Mouse (Mus musculus) liver, embryonic 14.5 days (tissue): ENCODE measurements around the gene Spata32. TPM values are rescaled to one million over a fixed set of nuclear protein-coding genes. Genes with fewer than 3 reads are reported as not detected.

Source experiments
- ATAC-seq: fragments of 200-750 bp; cut with Nextera tagmentation; 2 replicates; pipeline ENCODE4 v1.8.0; 2017; ENCODE audit warnings: moderate number of reproducible peaks, mild to moderate bottlenecking, moderate library complexity; ENCODE audit not compliant: insufficient read depth
- DNase-seq, 3 experiments: peaks; one replicate each; pipeline ENCODE4 v3.0.0-alpha.2; 2012 to 2013; ENCODE audit warnings: low read depth in 3 of 3, low spot score in 3 of 3
- H3K27ac ChIP-seq: fragments of 300-500 bp; sonication (generic); 2 replicates; pipeline ENCODE4 v1.5.1; 2014; ENCODE audit warnings: moderate library complexity, mild to moderate bottlenecking, control low read depth, inconsistent platforms
- H3K27me3 ChIP-seq: fragments of 300-500 bp; sonication (generic); 2 replicates; pipeline ENCODE4 v1.6.1; 2014; ENCODE audit warnings: mild to moderate bottlenecking, low read length, moderate library complexity; ENCODE audit not compliant: control insufficient read depth, insufficient read depth
- H3K36me3 ChIP-seq: fragments of 300-500 bp; sonication (generic); replicated peaks from 2 replicates; pipeline ENCODE4 v1.6.1; 2014; ENCODE audit warnings: low read depth; ENCODE audit not compliant: control insufficient read depth, insufficient read depth
- H3K4me1 ChIP-seq, 2 experiments: fragments of 200-500 bp in 1 of 2; fragments of 300-500 bp in 1 of 2; sonication (generic) in 1 of 2; replicated peaks; 2 replicates each; pipeline ENCODE4 v1.6.1; 2012 to 2014; ENCODE audit warnings: antibody characterized with exemption in 1 of 2, inconsistent platforms in 1 of 2, low read length in 1 of 2; ENCODE audit not compliant: control insufficient read depth in 2 of 2, insufficient read depth in 2 of 2
- H3K4me2 ChIP-seq: fragments of 300-500 bp; sonication (generic); 2 replicates; pipeline ENCODE4 v1.6.1; 2014; ENCODE audit warnings: low read depth, mild to moderate bottlenecking, control low read depth, moderate library complexity
- H3K4me3 ChIP-seq, 2 experiments: fragments of 200-500 bp in 1 of 2; fragments of 300-500 bp in 1 of 2; sonication (generic) in 1 of 2; 2 replicates each; pipeline ENCODE4 v1.5.1; 2012 to 2014; ENCODE audit warnings: low read depth in 2 of 2, low read length in 2 of 2, mild to moderate bottlenecking in 2 of 2, control low read depth in 1 of 2, inconsistent platforms in 1 of 2, moderate library complexity in 1 of 2; ENCODE audit not compliant: insufficient read depth in 1 of 2
- H3K9ac ChIP-seq: fragments of 300-500 bp; sonication (generic); replicated peaks from 2 replicates; pipeline ENCODE4 v1.6.1; 2014; ENCODE audit warnings: mild to moderate bottlenecking, control low read depth, moderate library complexity
- H3K9me3 ChIP-seq: fragments of 300-500 bp; sonication (generic); 2 replicates; pipeline ENCODE4 v1.6.1; 2016; ENCODE audit warnings: low read length, mixed read lengths; ENCODE audit not compliant: control insufficient read depth
- CTCF ChIP-seq: IDR thresholded peaks from 2 replicates; pipeline ENCODE4 v1.5.1; 2016; ENCODE audit warnings: antibody characterized with exemption, low read depth, control low read depth
- EP300 ChIP-seq: IDR thresholded peaks from 2 replicates; pipeline ENCODE4 v1.6.1; 2016; ENCODE audit warnings: antibody characterized with exemption, low read depth
- WGBS: fragments of 180-500 bp; shearing (Covaris S2); extraction: QIAGEN DNeasy Blood & Tissue Kit; methylation state at CpG from one replicate; pipeline ENCODE4 v1.1.7; 2014; ENCODE audit not compliant: insufficient replicate concordance; 5-methylcytosine and 5-hydroxymethylcytosine counted together
- polyA plus RNA-seq, 2 experiments: library from polyadenylated mRNA; depleted of rRNA in 1 of 2; stranded (reverse) in 1 of 2; unstranded in 1 of 2; fragments of >200 nt; fragmentation: Nextera tagmentation in 1 of 2; extraction: Ambion mirVana in 1 of 2; gene quantifications; 2 replicates each; pipeline versions ENCODE4 v1.2.1 to v1.2.3; 2012 to 2014

The Spata32 gene
- polyA plus RNA-seq, 2 experiments = not detected

GRCm38 (mm10) chr11:103265211-103265610 lies 47.0 kb upstream of the Spata32 start:
- DNase-seq = no peak
- Histone ChIP-seq H3K4me1 (peaks cover 6 to 12% of the 10 kb centered on the region in 2 experiments), H3K27ac (no peak overlapping the region), H3K4me2 (no peak overlapping the region), H3K9me3 (no peaks in the 10 kb centered on the region), H3K27me3 (no peaks in the 10 kb centered on the region), H3K4me3 (no peak overlapping the region), H3K9ac (no peak overlapping the region), H3K36me3 (no peaks in the 10 kb centered on the region)
- no peak for ATAC-seq
- WGBS = 37% methylated on average over 7 of the region's 7 CpGs
- no peak for TF ChIP-seq CTCF
- no peak for TF ChIP-seq EP300

DNA sequence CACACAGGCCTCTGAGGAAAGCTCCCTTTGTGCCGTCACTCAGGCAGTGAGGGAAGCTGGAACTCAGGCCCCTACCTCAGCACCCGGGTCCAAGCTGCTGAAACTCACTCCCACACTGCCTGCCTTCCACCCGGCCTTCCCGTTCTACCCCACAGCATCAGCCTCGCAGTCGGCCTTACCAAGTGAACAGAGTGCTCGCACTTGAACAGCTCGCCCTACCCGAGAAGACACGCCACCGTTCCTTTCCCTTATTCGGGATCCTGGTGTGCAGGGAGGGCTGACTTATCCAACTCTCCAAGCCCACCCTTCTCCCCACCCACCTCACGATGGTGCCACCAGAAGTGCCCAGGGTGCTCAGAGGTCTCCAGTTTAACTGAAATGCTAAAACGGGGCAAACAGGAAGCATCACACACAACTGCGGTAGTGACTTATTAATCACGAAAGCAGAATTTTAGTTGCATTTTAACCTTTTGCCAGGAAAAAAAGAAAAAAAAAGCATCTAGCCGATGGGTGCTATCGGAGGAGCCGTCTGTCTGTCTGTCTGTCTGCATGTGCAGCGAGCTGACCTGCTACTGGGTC lies 46.3 kb upstream of the Spata32 start:
- Histone ChIP-seq H3K36me3 (no peaks in the 10 kb centered on the region), H3K4me1 (peaks cover 6 to 12% of the 10 kb centered on the region in 2 experiments), H3K9ac (no peak overlapping the region), H3K9me3 (no peaks in the 10 kb centered on the region), H3K4me2 (no peak overlapping the region), H3K27ac (no peak overlapping the region), H3K27me3 (no peaks in the 10 kb centered on the region), H3K4me3 (no peak overlapping the region)
- 72% methylated on average over 20 of the region's 20 CpGs for WGBS
- ATAC-seq = no peak
- no peak for TF ChIP-seq EP300
- no peak for TF ChIP-seq CTCF
- DNase-seq = no peak

DNA sequence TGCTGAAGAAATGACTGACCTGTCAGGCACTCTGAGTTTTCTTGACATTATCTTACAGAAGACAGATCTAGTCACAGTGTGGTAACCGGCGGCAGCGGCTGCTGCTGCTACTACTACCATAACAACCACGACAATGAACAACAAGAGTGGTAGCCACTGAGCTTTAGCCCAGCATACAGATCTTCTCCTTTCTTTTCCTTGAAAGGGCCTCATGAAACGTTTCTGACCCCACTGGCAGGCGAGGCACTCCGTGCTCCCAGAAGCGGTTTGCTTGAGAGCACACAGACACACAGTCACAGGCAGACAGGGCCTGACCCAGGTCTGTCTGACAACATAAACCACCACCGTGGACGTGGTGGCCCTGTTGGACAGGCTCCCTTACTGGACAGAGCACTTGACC lies 45.3 kb upstream of the Spata32 start:
- Histone ChIP-seq H3K4me2 (no peak overlapping the region), H3K27ac (no peak overlapping the region), H3K4me1 (peaks cover 6 to 12% of the 10 kb centered on the region in 2 experiments), H3K9me3 (no peaks in the 10 kb centered on the region), H3K4me3 (no peak overlapping the region), H3K9ac (no peak overlapping the region), H3K36me3 (no peaks in the 10 kb centered on the region), H3K27me3 (no peaks in the 10 kb centered on the region)
- 30% methylated on average over 10 of the region's 10 CpGs for WGBS
- ATAC-seq (no peak), DNase-seq (no peak)
- TF ChIP-seq EP300 (no peak), CTCF (no peak)

DNA sequence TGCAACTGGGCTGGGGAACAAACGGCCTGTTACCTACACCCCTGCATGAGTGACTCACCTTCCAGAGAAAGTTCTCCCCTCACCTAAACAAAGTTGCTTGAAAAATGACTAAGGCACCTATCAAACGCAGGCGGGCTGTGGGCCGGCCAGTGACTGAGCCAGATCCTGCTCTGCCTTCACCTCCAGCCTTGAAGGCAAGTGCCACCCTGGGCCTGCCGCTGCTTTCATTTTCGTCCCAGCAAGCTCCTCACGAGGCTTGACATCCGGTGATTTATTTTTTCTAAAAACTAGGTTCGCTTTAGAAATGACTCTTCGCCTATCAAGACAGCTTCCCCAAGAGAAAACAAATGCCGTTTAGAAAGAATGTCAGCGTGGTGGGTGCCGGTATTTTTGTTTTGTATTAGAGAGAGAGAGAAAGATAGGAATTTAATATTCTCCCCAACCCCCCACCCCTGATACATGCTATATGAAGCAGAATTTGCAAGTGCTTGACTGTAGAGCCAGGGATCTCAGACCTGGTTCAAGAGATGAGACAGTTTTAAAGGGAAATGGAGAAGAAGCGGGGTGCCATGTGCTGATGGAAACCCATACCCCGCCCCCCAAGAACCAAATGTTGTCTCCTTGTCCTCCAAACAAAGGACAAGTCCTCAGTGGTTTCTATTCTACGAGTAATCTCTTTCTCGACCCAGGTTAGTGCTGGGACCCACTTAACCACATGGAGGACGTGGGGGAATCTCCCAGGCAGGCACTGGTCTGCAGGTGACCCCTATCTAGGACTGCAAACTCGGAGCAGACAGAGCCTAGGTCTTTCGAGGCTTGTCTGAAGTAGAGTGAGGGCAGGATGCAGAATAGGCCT lies 44.4 kb upstream of the Spata32 start:
- no peaks in the 10 kb centered on the region for H3K27me3 ChIP-seq
- TF ChIP-seq EP300 (no peak), CTCF (no peak)
- peak overlapping the region; percentile 28; the same call in 1 of the 2 replicates for H3K4me2 ChIP-seq
- no peaks in the 10 kb centered on the region for H3K9me3 ChIP-seq
- ATAC-seq (no peak), DNase-seq (no peak)
- no peaks in the 10 kb centered on the region for H3K36me3 ChIP-seq
- H3K4me3 ChIP-seq = no peak overlapping the region
- H3K9ac ChIP-seq = no peak overlapping the region
- no peak overlapping the region for H3K27ac ChIP-seq
- WGBS = 49% methylated on average over 20 of the region's 20 CpGs
- peaks cover 6 to 11% of the 10 kb centered on the region in 2 experiments for H3K4me1 ChIP-seq

DNA sequence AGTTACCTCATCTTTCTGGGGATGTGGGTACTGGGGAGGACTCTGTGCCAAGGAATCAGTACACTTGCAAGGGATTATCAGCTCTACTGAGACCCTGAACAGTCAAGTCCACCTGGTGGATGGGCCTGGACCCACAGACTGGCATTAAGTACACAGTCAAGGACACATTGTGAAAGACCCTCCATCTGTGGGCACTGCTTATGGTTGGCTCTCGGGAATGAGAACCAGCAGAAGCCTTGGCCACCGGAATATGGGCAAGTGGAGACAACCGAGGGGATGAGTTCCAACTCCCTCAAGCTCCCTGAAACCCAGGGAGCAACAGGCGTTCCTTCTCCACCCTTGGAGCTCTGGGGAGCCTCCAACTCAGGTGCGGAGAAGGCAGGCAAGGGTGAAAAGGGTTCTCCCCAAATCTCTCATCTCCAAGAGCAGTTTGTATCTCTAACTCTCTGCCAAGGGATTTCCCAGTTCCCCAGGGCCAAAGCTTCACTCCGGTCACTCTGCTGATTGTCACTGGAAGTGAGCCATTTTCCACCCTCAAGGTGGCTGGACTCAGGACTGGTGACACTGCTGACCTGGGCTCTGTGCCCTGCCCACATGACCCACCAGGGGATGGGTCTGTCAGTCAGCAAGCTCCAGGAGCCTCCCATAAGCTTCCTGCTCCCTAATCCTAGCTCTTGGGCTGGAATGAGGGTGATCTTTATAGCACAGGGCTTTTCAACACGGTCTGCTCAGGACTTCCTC lies 43.6 kb upstream of the Spata32 start:
- ATAC-seq = no peak
- TF ChIP-seq CTCF (no peak), EP300 (no peak)

More for the DNA sequence above, 43.6 kb upstream of the Spata32 start:
- Histone ChIP-seq H3K27me3 (no peaks in the 10 kb centered on the region), H3K36me3 (no peaks in the 10 kb centered on the region), H3K9ac (no peak overlapping the region), H3K4me1 (peaks cover 5 to 11% of the 10 kb centered on the region in 2 experiments), H3K9me3 (no peaks in the 10 kb centered on the region), H3K4me2 (no peak overlapping the region; the same call in 1 of the 2 replicates), H3K27ac (no peak overlapping the region), H3K4me3 (no peak overlapping the region)
- no peak for DNase-seq
- 61% methylated on average over 7 of the region's 7 CpGs for WGBS
